Mouse (Mus musculus): ENCODE measurements around the gene Nfix.

The Nfix gene

GRCm38 (mm10) chr8:84781686-84782505, 18.2 kb downstream of the Nfix start:
- DNase-seq (ENCODE audit: low read depth, low spot score): no peak

DNA sequence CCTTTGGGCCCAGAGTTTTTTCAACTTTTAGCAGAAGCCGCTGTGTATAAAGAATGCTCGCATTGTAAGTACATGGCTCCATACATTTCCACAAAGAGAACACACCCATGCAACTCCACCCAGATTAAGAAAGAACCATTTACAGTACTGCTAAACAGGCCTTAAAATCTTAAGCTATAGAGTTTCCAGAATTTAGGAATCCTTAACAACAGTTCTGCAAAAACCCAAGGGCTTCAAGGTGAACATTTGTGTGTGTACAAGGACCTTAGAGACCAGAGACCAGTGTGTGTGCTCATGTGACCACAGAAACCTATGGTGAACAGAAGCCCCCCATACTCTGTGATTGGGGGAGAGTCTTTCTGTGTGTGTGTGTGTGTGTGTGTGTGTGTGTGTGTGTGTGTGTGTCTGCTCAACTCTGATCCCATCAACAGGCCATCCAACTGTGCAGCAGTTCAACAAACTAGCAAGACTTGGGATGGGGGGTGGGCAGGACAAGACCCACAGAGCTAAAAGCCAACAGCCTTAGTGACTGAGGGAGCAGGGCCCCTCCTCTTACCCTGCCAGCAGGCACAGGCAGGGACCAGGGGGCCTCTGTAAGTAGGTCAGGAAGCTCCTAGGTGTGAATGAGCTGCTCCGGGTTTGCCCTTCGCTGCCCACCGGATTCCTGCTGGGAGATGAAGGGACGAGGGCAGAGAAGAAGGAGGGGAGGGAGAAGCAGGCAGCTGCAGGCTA, 19.0 kb downstream of the Nfix start:
- no peak for DNase-seq (ENCODE audit: low read depth, low spot score)

- DNase-seq (ENCODE audit: low read depth, low spot score): no peak
Measured at GRCm38 (mm10) chr8:84780225-84780555, 20.0 kb downstream of the Nfix start.

GRCm38 (mm10) chr8:84779519-84780224, 20.5 kb downstream of the Nfix start:
- no peak for DNase-seq (ENCODE audit: low read depth, low spot score)

GRCm38 (mm10) chr8:84778638-84779380, 21.3 kb downstream of the Nfix start:
- no peak for DNase-seq (ENCODE audit: low read depth, low spot score)

DNA sequence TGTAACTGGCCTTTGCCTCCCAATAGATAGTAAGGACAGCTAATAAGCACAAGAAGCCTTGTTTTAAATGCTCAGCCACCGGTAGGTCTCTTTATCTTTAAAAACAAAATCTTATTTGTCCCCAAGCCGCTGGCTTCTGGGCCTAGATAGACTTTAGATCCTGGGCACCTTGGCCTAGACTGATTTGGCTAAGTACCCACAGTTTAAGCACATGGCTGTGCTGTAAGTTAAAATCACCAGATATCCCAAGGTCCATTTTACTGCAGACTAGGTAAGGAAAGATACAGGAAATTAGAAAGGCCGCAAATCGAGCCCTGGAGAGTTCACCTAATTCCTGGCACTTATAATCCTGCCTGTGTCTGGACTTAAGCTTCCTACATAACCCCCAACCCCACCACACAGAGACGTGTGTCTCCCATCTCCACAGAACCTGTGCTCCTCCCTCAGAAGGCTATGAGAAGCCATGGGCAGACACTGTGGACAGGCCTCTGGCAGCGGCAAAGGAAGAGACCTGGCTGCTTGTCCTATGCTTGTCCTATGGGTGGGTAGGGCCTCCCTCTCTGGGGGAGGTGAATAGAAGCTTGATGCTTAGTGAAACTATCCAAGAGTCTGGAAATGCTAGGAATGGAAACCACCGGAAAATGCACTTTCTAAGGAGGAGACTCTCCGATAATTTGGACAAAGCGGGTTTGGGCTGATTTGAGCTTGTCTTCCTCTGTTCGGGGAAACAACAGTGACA, 22.1 kb downstream of the Nfix start:
- DNase-seq (ENCODE audit: low read depth, low spot score): no peak

GRCm38 (mm10) chr8:84776569-84776968, 23.6 kb downstream of the Nfix start:
- DNase-seq (ENCODE audit: low read depth, low spot score): no peak

- no peak for DNase-seq (ENCODE audit: low read depth, low spot score)
Measured at GRCm38 (mm10) chr8:84775621-84776113, 24.5 kb downstream of the Nfix start.

DNA sequence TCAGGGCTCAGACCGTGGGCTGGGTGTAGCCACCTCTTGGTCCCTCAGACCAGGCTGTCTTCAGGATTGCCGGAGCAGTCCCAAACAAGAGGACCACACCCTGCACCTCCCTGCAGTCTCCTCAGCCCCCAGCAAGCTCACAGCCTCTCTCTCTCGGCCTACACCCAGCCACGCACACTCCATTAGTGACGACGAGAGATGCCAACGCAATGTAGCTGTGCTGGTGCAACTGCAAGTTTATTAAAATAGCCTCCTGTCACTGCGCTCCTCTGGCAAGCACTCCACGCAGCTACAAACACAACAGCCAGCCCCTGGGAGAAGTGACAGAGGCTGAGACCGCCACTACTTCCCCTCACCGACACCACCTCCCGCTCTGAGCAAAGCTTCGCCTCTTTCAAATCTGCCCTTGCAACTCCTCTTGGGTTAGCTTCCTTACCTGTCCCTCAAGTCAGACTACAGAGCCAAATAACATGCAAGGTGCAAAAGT, 25.0 kb downstream of the Nfix start:
- no peak for DNase-seq (ENCODE audit: low read depth, low spot score)

DNA sequence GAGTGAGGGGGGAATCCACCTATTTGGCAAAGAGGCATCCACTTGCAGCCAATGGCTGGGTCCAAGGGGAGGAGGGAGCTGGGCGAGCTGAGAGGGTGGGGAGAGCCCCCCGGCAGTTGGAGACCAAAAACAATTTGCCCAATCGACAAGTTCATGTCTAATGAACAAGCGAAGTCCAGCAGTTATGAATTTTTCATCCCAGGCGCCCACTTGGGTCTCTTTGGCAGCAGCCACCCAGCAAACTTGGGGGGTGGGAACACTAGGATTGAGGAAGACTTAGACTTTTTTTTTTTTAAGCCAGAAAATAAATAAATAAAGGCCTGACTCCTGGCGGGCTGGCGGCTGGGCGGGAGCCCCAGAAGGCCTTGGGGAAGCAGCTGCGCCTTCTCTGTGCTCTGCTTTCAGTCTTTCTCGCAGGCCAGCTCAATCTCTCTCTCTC, 25.7 kb downstream of the Nfix start:
- no peak for DNase-seq (ENCODE audit: low read depth, low spot score)

GRCm38 (mm10) chr8:84773833-84774232, 26.3 kb downstream of the Nfix start:
- no peak for DNase-seq (ENCODE audit: low read depth, low spot score)

DNA sequence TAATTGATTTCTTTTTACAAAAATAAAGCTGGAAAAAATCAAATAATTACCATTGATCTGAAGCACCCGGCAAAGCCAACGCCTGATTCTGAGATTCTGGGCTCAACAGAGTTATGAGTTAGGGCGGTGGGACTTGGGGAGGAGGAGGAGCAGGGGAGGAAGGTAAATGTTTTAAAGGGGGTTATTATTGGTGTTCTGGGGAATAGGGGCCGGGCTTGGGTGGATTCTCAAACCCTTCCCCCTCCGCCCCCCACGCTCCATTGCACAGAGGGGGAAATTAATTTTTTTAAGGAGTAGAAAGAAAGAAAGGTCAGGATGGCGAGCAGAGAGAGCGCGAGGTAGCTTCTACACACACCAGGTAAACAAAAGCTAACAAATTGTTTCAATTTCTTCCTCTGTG, 26.8 kb downstream of the Nfix start:
- no peak for DNase-seq (ENCODE audit: low read depth, low spot score)

DNA sequence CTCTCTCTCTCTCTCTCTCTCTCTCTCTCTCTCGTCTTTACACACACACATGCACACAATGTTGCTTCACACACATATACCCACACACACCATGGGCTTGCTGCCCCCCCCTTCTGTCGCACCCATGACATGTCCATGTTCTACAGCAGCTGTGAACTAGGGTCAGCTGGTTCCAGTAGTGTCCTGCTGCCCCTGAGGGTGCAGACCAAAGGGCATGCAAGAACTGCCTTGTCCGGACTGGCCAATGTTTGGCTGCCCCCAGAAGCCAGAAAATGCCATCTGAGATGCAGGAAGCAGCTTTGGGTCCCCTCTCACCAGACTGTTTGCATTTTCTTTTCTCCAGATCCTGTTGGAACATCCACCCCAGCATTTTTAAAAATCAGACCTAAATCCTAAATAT, 27.5 kb downstream of the Nfix start:
- DNase-seq (ENCODE audit: low read depth, low spot score): no peak

- no peak for DNase-seq (ENCODE audit: low read depth, low spot score)
Measured at GRCm38 (mm10) chr8:84771941-84772378, 28.2 kb downstream of the Nfix start.

DNA sequence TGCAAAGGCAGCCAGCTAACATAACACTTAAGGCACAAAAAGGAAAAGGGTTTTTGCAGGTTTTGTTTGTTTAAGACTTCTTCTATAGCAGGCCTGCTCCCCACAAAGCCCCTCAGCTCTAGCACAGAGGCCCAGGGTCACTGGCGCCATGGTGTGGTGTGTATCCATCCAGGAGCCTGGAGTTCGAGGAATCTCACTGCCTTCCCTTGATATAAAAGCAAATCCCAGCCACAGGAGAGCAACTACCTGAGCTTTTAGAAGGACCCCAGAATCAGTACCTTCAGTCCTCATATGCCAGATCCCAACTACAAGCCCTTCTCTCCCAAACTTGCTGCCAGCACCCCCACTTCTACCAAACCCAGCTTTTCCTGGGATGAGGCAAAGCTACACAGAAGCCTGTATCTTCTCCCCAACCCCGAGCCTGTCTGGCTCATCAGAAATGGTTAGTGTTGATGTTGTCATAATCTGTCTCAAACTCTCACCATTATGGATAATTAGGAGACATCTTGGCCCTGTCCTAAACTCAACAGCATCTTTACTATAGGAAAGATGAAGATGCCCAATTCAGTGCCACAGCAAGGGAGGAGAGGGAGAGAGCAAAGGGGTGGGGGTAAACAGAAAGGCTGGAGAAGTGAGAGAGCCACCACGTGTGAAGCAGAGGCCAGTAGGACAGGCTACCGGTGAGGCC, 29.0 kb downstream of the Nfix start:
- no peak for DNase-seq (ENCODE audit: low read depth, low spot score)

DNA sequence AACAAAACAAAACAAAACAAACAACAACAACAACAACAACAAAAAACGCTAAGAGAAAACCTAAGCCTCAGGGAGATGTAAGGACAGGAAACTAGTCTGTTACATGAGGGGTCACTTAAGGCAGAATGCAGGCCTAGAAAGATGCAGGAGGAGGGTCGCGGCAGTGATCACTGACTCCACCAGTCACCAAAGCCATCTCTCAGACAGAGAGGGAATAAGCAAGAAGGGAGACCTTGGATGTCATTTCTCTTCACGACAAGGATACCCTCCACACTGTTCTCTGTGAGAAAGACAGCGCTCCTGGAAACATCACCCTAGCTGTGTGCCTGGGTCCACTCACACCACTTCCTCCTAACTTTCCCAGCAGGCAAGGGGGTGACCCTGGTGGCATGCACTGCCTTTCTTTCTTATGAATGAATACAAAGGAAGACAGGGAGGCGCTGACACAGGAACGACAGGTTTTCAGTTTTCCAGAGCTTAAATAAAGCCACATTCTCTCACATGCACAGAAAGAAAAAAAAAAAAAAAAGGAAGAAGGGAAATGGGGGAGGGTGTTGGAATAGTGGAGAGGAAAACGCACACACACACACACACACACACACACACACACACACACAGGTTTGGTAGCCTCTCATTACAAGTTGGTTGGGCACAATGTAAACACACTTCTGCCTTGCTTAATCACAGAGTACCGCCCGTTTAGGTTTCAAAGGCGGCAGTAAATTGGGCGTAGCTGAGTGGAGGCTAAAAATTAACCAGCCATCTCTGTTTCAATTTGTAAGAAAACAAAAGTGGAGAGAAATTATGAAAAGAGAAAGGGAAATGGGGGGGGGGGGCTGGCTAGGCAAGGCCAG, 29.8 kb downstream of the Nfix start:
- DNase-seq (ENCODE audit: low read depth, low spot score): no peak

- DNase-seq (ENCODE audit: low read depth, low spot score): no peak
Measured at GRCm38 (mm10) chr8:84769324-84769723, 30.8 kb downstream of the Nfix start.

DNA sequence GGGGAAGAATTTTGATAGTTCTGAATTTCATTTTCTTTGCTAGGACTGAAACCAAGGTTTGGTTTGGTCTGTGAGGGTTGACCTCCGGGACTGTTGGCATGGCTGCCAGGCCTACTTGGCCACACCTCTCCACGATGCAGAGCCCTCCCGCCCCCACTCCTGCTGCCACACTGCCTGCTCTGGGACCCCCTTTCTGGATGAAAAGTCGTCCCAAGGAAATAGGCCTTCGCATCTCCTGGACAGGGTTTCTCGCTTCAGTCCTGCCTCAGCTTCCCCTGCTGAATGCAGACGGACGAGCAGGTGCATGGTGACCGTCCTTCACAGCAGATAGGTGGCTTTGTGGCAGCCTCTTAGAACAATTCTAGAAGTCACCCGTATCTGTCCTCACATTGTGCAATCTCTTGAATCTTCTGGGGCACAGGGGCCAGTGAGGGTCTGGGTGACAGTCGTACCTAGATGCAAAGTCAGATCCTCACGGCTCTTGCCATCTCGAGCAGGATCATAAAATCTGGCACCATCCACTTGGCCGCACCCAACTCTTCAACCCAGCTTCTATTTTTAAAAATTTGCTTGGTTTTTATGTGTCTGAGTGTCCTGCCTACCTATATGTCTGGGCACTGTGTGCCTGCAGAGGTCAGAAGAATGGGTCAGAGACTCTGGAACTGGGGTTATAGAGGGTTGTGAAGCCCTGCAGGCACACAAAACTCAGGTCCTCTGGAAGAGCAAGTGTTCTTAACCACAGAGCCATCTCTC, 31.6 kb downstream of the Nfix start:
- no peak for DNase-seq (ENCODE audit: low read depth, low spot score)
